ENCODE assay signal across 14 mouse cellular contexts in the genomic region with DNA sequence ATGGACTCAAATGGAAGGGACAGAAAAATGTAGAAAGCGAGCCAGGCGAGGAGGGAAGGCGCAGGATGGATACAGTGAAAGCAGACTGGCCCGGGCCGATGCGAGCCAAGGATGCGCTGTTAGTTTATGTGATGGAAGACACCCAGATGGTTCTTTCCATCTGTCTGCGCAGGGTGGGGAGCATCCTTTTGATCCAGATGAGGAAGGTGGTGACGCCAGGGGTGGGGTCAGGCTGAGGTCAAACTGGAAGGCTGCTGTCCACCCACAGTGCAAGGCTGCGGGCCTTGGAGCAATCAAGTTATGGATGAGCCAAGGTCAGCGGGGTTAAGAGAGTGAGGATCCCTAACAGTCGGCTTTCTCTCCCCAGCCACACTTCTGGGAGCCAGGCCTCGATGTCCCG. TPM values are rescaled to one million over a fixed set of nuclear protein-coding genes. Genes with fewer than 3 reads are reported as not detected.
DNase-seq lines count a peak whose midpoint lies in the region; ATAC-seq and TF ChIP-seq lines count a peak whose summit lies in the region.
"Had no signal": no experiment of that assay in that cellular context is flagged by ENCODE, and none has a peak within 500 bp of the region (broad histone marks: within the 10 kb centered on the region; RNA-seq: fewer than 3 reads in every experiment).

No protein-coding gene starts in this region.

- H3K4me3 ChIP-seq in hindbrain, embryonic 15.5 days = no peak overlapping the region
- no peak overlapping the region for H3K4me3 ChIP-seq in hindbrain, embryonic 12.5 days
- no peak overlapping the region for H3K4me3 ChIP-seq in hindbrain, postnatal 0 days (ENCODE audit: low read length)
- H3K4me3 ChIP-seq: heart, adult 2 months; limb, embryonic 12.5 days had no signal

- no peaks in the 10 kb centered on the region for H3K9me3 ChIP-seq in hindbrain, embryonic 15.5 days
- no peaks in the 10 kb centered on the region for H3K9me3 ChIP-seq in hindbrain, embryonic 12.5 days (replicated peaks)
- H3K9me3 ChIP-seq in hindbrain, postnatal 0 days (ENCODE audit: low read length) = no peaks in the 10 kb centered on the region
- H3K9me3 ChIP-seq: limb, embryonic 12.5 days had no signal

- intact Hi-C loops in heart, postnatal 14 days (cut with DNase I) = no loop called here

- no peak overlapping the region for H3K9ac ChIP-seq in hindbrain, embryonic 15.5 days
- H3K9ac ChIP-seq in hindbrain, embryonic 12.5 days = no peak overlapping the region
- H3K9ac ChIP-seq in hindbrain, postnatal 0 days (replicated peaks; ENCODE audit: low read length) = no peak overlapping the region
- H3K9ac ChIP-seq: limb, embryonic 12.5 days had no signal

- 64% methylated on average over 14 of the region's 14 CpGs for WGBS in hindbrain, embryonic 15.5 days
- WGBS in hindbrain, embryonic 12.5 days = 68% methylated on average over 14 of the region's 14 CpGs
- WGBS in hindbrain, postnatal 0 days = 66% methylated on average over 14 of the region's 14 CpGs

- no peak overlapping the region for H3K4me2 ChIP-seq in hindbrain, embryonic 15.5 days
- no peak overlapping the region for H3K4me2 ChIP-seq in hindbrain, embryonic 12.5 days (replicated peaks)
- H3K4me2 ChIP-seq in hindbrain, postnatal 0 days (ENCODE audit: low read depth, low read length) = no peak overlapping the region
- H3K4me2 ChIP-seq: limb, embryonic 12.5 days had no signal

- no peaks in the 10 kb centered on the region for H3K36me3 ChIP-seq in hindbrain, embryonic 15.5 days
- no peaks in the 10 kb centered on the region for H3K36me3 ChIP-seq in hindbrain, embryonic 12.5 days
- H3K36me3 ChIP-seq in hindbrain, postnatal 0 days (ENCODE audit: insufficient read depth, low read length) = no peaks in the 10 kb centered on the region
- H3K36me3 ChIP-seq: limb, embryonic 12.5 days had no signal

- H3K27ac ChIP-seq in hindbrain, embryonic 15.5 days (replicated peaks) = peak overlapping the region; percentile 85; the same call in 1 of the 2 replicates
- H3K27ac ChIP-seq in hindbrain, embryonic 12.5 days = no peak overlapping the region
- peak overlapping the region; percentile 88 for H3K27ac ChIP-seq in hindbrain, postnatal 0 days
- H3K27ac ChIP-seq: heart, adult 2 months; limb, embryonic 12.5 days had no signal

- TF ChIP-seq CTCF in hindbrain, postnatal 0 days (IDR thresholded peaks at IDR 0.05; ENCODE audit: low read depth) = no peak

- DNase-seq in urinary bladder, postnatal 10 days (ENCODE audit: low spot score) = peak; percentile 33
- DNase-seq in urinary bladder, adult 2 months (ENCODE audit: low spot score) = no peak
- no peak for DNase-seq in hindbrain, postnatal 0 days (ENCODE audit: low spot score)
- DNase-seq in urinary bladder, postnatal 4 days (ENCODE audit: low spot score in 2 of 2) = peak; percentile 69 to 79
- no peak for DNase-seq in heart, postnatal 14 days
- DNase-seq in spleen, adult 12 weeks (ENCODE audit: low spot score) = no peak
- DNase-seq: adrenal gland, postnatal 25 days; cerebellum, adult 2 months; heart, adult 2 months; thymus, postnatal 36 days had no signal

- H3K4me1 ChIP-seq in hindbrain, embryonic 15.5 days (replicated peaks) = peaks cover 26% of the 10 kb centered on the region
- H3K4me1 ChIP-seq in hindbrain, embryonic 12.5 days = peaks cover 24% of the 10 kb centered on the region
- peaks cover 17% of the 10 kb centered on the region for H3K4me1 ChIP-seq in hindbrain, postnatal 0 days (ENCODE audit: insufficient read depth, low read length)

- ATAC-seq in hindbrain, embryonic 15.5 days (ENCODE audit: low FRiP score, low read depth) = no peak
- ATAC-seq in hindbrain, embryonic 12.5 days (ENCODE audit: low FRiP score) = no peak
- no peak for ATAC-seq in hindbrain, postnatal 0 days

- H3K27me3 ChIP-seq in hindbrain, embryonic 15.5 days = no peaks in the 10 kb centered on the region
- no peaks in the 10 kb centered on the region for H3K27me3 ChIP-seq in hindbrain, embryonic 12.5 days
- no peaks in the 10 kb centered on the region for H3K27me3 ChIP-seq in hindbrain, postnatal 0 days (ENCODE audit: insufficient read depth, low read length)
- H3K27me3 ChIP-seq: limb, embryonic 12.5 days had no signal

RNA-seq across cellular contexts. Expression of a gene that starts 8.3 kb away (rescaled TPM):
- polyA plus RNA-seq in hindbrain, embryonic 15.5 days (2015; fragmentation: Nextera tagmentation; extraction: Ambion mirVana) = 0.36 and 0.63 TPM in 2 replicates
- polyA plus RNA-seq in hindbrain, embryonic 12.5 days (2016; fragmentation: Nextera tagmentation; extraction: Ambion mirVana) = 0.18 TPM in 1 of 2 replicates, not detected in the other
- 0.07 TPM in 1 of 2 replicates, not detected in the other for polyA plus RNA-seq in urinary bladder, adult 2 months (2012; rRNA removed)
- total RNA-seq in hindbrain, postnatal 0 days (2014; rRNA removed) = 0.42 TPM in 1 of 2 replicates, not detected in the other
- polyA plus RNA-seq in hindbrain, postnatal 0 days (2015; fragmentation: Nextera tagmentation; extraction: Ambion mirVana) = 0.23 and 0.50 TPM in 2 replicates
- total RNA-seq in heart, postnatal 14 days (2021) = not detected
- total RNA-seq: adrenal gland, postnatal 25 days; heart, adult 2 months had no signal
- polyA plus RNA-seq: heart, adult 2 months; lung, embryonic 16.5 days had no signal

RNA-seq across cellular contexts. Expression of a gene that starts 13.2 kb away (rescaled TPM):
- polyA plus RNA-seq in hindbrain, embryonic 15.5 days (2015; fragmentation: Nextera tagmentation; extraction: Ambion mirVana) = 53.9 and 59.1 TPM in 2 replicates
- polyA plus RNA-seq in hindbrain, embryonic 12.5 days (2016; fragmentation: Nextera tagmentation; extraction: Ambion mirVana) = 48.3 and 57.3 TPM in 2 replicates
- polyA plus RNA-seq in urinary bladder, adult 2 months (2012; rRNA removed) = 32.7 and 45.7 TPM in 2 replicates
- total RNA-seq in hindbrain, postnatal 0 days (2014; rRNA removed) = 59.7 and 62.5 TPM in 2 replicates
- 22.5 and 22.8 TPM in 2 replicates for polyA plus RNA-seq in hindbrain, postnatal 0 days (2015; fragmentation: Nextera tagmentation; extraction: Ambion mirVana)
- total RNA-seq in heart, postnatal 14 days (2021) = 10 to 100 TPM; 16.0 to 24.5 TPM

RNA-seq across cellular contexts. Expression of a gene that starts 28.9 kb away (rescaled TPM):
- 52.9 and 59.2 TPM in 2 replicates for polyA plus RNA-seq in hindbrain, embryonic 15.5 days (2015; fragmentation: Nextera tagmentation; extraction: Ambion mirVana)
- 29.4 and 33.2 TPM in 2 replicates for polyA plus RNA-seq in hindbrain, embryonic 12.5 days (2016; fragmentation: Nextera tagmentation; extraction: Ambion mirVana)
- 11.0 and 14.1 TPM in 2 replicates for polyA plus RNA-seq in urinary bladder, adult 2 months (2012; rRNA removed)
- total RNA-seq in hindbrain, postnatal 0 days (2014; rRNA removed) = 148 and 163 TPM in 2 replicates
- 60.1 and 72.1 TPM in 2 replicates for polyA plus RNA-seq in hindbrain, postnatal 0 days (2015; fragmentation: Nextera tagmentation; extraction: Ambion mirVana)
- 1 to 10 TPM; 6.7 to 7.0 TPM for total RNA-seq in heart, postnatal 14 days (2021)

Comparison
In these comparisons a context has a peak if more than half of its experiments do, and no peak if none do; other contexts are left out.
1. DNase-seq: peak in urinary bladder, postnatal 10 days (single experiment) and urinary bladder, postnatal 4 days (2 of 2); none in urinary bladder, adult 2 months (single experiment), hindbrain, postnatal 0 days (single experiment), heart, postnatal 14 days (0 of 2) and spleen, adult 12 weeks (single experiment).